Mouse (Mus musculus): ENCODE measurements around the gene Ofcc1.

DNA sequence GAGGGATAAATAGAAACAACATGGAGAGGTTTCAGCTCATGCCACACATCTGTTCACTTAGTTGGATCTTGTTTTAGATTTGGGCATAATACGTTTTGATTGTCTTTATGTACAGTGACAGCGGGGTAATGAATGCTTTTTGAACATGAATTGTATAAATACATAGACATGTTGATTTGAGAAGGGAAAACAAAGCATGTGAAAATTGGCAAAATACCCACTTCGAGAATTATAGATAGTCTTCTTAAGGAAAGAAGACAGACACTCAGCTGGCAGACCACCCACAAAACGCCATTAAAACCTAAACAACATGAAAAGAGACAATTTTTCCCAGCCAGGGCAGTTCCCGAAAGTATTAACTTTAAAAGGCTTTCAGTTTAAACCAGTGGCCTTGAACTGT, 37.9 kb downstream of the Ofcc1 start:
- TF ChIP-seq CTCF (IDR thresholded peaks at IDR 0.05; ENCODE audit: control insufficient read depth, insufficient read depth, insufficient replicate concordance, low read depth, low read length) = no peak
- no peak for TF ChIP-seq POLR2A (IDR thresholded peaks at IDR 0.05; ENCODE audit: control insufficient read depth, low read depth, low read length)

Data from testis, adult 2 months (tissue).